Mouse (Mus musculus) intestine, embryonic 14.5 days (tissue): ENCODE results near the gene Cyp2s1. TPM values are rescaled to one million over a fixed set of nuclear protein-coding genes. Genes with fewer than 3 reads are reported as not detected.
A peak's percentile ranks its signal among the peaks of the same experiment; 100 is the strongest.

Experiments used
- ATAC-seq: fragments of 200-750 bp; cut with Nextera tagmentation; replicated peaks from 2 replicates; pipeline ENCODE4 v1.8.0; 2017; ENCODE audit warnings: low read depth, moderate number of reproducible peaks, moderate TSS enrichment, moderate library complexity; ENCODE audit not compliant: low FRiP score, low TSS enrichment
- DNase-seq: peaks from one replicate; pipeline ENCODE4 v3.0.0-alpha.2; 2018; ENCODE audit warnings: low spot score
- H3K27ac ChIP-seq: fragments of 300-500 bp; sonication (generic); 2 replicates; pipeline ENCODE4 v1.5.1; 2014; ENCODE audit warnings: low read depth, mild to moderate bottlenecking, control low read depth
- H3K27me3 ChIP-seq: fragments of 300-500 bp; sonication (generic); replicated peaks from 2 replicates; pipeline ENCODE4 v1.6.1; 2014; ENCODE audit warnings: low read length, control low read depth; ENCODE audit not compliant: control insufficient read depth, insufficient read depth
- H3K36me3 ChIP-seq: fragments of 300-500 bp; sonication (generic); 2 replicates; pipeline ENCODE4 v1.6.1; 2014; ENCODE audit warnings: low read length, control low read depth; ENCODE audit not compliant: control insufficient read depth, insufficient read depth
- H3K4me1 ChIP-seq: fragments of 300-500 bp; sonication (generic); replicated peaks from 2 replicates; pipeline ENCODE4 v1.6.1; 2014; ENCODE audit warnings: low read length, control low read depth, mixed read lengths; ENCODE audit not compliant: control insufficient read depth, insufficient read depth
- H3K4me2 ChIP-seq: fragments of 300-500 bp; sonication (generic); 2 replicates; pipeline ENCODE4 v1.6.1; 2014; ENCODE audit warnings: low read length
- H3K4me3 ChIP-seq: fragments of 300-500 bp; sonication (generic); 2 replicates; pipeline ENCODE4 v1.5.1; 2014; ENCODE audit warnings: low read depth, low read length, control low read depth, mixed read lengths
- H3K9ac ChIP-seq: fragments of 300-500 bp; sonication (generic); 2 replicates; pipeline ENCODE4 v1.6.1; 2014; ENCODE audit warnings: mild to moderate bottlenecking, low read length
- H3K9me3 ChIP-seq: fragments of 300-500 bp; sonication (generic); 2 replicates; pipeline ENCODE4 v1.6.1; 2016; ENCODE audit warnings: low read length, control low read depth; ENCODE audit not compliant: control insufficient read depth
- WGBS: fragments of 180-500 bp; shearing (Covaris S2); extraction: QIAGEN DNeasy Blood & Tissue Kit; methylation state at CpG from one replicate; pipeline ENCODE4 v1.1.7; 2014; 5-methylcytosine and 5-hydroxymethylcytosine counted together
- polyA plus RNA-seq: library from polyadenylated mRNA; unstranded; fragments of >200 nt; fragmentation: Nextera tagmentation; extraction: Ambion mirVana; gene quantifications from 2 replicates; pipeline ENCODE4 v1.2.1, GENCODE M21; 2014

Cyp2s1 gene
- polyA plus RNA-seq, 1 experiment from 2014 or later, result 34.6 TPM

DNA sequence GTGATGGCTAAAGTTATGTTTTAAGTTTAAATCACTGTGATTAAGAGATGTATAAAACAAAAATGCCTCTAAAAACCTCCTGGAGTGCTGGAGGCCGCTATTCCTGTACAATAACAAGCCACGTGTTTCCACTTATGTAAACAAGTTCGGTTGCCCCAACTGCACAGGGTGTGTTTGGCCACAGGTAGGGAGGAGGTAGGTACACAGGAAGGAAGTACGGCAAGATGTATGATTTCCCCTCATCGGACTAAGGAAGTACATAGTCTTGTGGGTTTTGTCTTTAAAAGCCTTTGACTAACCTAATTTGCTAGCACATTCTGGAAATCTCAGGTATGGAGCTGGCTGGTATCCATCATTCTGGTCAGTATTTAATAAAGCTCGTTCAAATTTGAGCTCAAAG is 9.3 kb upstream of the Cyp2s1 start:
- no peak overlapping the region for H3K4me3 ChIP-seq
- H3K4me2 ChIP-seq, result no peak overlapping the region
- no peaks in the 10 kb centered on the region for H3K36me3 ChIP-seq
- H3K9ac ChIP-seq, result no peak overlapping the region
- no peak for ATAC-seq
- no peak overlapping the region for H3K27ac ChIP-seq
- no peaks in the 10 kb centered on the region for H3K9me3 ChIP-seq
- no peaks in the 10 kb centered on the region; the same call in 1 of the 2 replicates for H3K4me1 ChIP-seq
- DNase-seq, result no peak
- no peaks in the 10 kb centered on the region for H3K27me3 ChIP-seq
- WGBS, result 63% methylated on average over 6 of the region's 6 CpGs

DNA sequence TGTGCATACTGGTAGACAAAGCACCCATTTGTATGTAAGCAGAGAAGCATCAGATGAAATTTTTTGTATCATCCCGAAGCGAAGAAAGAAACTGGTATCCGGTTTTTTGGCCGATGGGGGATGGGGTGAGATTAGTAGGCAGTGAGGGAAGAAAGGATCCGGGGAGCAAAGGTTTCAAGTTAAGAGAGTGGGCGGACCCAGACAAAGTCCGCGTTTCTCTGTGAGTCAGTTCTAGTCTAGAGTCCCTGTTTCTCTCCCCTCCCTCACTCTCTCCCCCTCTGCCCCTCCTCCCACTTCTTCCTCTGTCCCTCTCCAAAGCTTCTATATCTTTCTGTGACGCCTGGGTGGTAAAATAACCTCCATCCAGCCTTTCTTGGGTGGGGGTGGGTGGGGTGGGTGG is 8.3 kb upstream of the Cyp2s1 start:
- ATAC-seq, result peak; percentile 71; the same call in 1 of the 2 replicates
- Histone ChIP-seq H3K9me3 (no peaks in the 10 kb centered on the region), H3K36me3 (no peaks in the 10 kb centered on the region), H3K4me2 (no peak overlapping the region), H3K27ac (no peak overlapping the region), H3K4me1 (no peaks in the 10 kb centered on the region; the same call in 1 of the 2 replicates), H3K27me3 (no peaks in the 10 kb centered on the region), H3K9ac (no peak overlapping the region), H3K4me3 (no peak overlapping the region)
- DNase-seq, result no peak
- WGBS, result 51% methylated on average over 9 of the region's 9 CpGs

DNA sequence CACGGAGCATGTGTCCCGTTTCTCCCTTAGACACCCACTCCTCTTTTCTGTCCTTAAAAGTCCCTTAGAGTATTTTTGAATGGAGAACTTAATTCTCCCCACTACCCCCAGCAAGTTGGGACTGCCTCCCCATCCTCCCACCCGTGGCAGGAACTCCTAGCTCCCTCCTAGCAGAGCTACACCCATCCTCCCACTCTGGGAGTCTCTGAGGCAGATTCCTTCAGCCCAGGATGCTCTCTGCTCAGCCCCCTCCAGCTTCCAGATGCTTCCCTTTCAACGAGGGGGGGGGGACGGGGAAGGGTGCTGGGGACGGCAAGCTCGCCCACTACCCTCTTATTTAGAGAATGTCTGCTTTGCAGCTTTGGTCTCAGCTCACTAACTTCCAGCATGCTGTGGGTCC is 1.1 kb downstream of the Cyp2s1 start:
- ATAC-seq, result no peak

DNA sequence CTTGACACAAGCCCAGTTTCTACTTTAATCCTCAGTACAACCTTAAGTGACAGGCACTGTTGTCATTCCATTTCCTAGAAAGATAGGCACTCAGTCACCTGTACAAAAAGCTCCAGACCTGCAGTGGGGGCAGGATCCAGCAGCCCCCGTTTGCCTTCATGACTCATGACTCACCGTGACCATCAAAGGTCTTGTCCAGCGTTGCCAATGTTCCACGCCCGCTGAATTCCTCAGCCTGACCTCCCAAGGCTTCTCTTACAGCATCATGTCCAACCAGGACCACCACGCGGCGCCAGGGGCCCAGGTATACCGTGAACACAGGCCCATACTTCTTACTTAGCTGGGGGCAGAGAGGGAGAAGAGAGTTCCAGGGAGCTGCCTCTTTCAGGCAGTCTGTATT is 2.0 kb downstream of the Cyp2s1 start:
- no peak overlapping the region for H3K27ac ChIP-seq
- peaks cover 4% of the 10 kb centered on the region; the same call in 1 of the 2 replicates for H3K4me1 ChIP-seq
- whole genome bisulfite sequencing, result 73% methylated on average over 9 of the region's 9 CpGs
- peak overlapping the region; percentile 84; the same call in 1 of the 2 replicates for H3K4me2 ChIP-seq
- no peaks in the 10 kb centered on the region for H3K9me3 ChIP-seq
- no peak overlapping the region for H3K4me3 ChIP-seq
- peaks cover 5% of the 10 kb centered on the region; the same call in 1 of the 2 replicates for H3K27me3 ChIP-seq
- no peaks in the 10 kb centered on the region for H3K36me3 ChIP-seq
- no peak overlapping the region for H3K9ac ChIP-seq
- DNase-seq (no peak), ATAC-seq (no peak)

More for the DNA sequence above, 1.1 kb downstream of the Cyp2s1 start:
- 13% methylated on average over 7 of the region's 7 CpGs for WGBS
- Histone ChIP-seq H3K9me3 (no peaks in the 10 kb centered on the region), H3K4me1 (peaks cover 4% of the 10 kb centered on the region; the same call in 1 of the 2 replicates), H3K4me2 (peak overlapping the region; percentile 84), H3K36me3 (no peaks in the 10 kb centered on the region), H3K27me3 (peaks cover 5% of the 10 kb centered on the region; the same call in 1 of the 2 replicates), H3K4me3 (peak overlapping the region; percentile 46), H3K27ac (peak overlapping the region; percentile 62; the same call in 1 of the 2 replicates), H3K9ac (peak overlapping the region; percentile 55)
- DNase-seq, result no peak

DNA sequence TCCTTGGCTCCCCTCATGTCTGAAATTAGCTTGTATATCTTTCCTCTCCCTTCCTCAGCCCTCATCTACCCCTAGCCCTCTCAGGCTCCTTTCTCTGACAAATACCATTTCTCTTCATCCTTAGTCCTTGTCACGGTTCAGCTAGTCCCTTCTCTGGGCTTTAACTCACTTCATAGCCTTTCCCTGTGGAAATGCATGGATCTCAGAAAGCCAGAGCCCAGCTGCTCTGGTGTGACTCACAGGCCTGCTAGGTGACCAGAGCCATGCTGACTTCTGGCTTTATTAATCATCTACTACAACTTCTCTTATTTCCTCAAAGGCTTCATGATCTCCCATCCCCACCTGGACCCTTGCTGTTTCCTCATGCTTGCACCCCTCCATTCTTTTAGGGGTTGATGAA is 4.5 kb downstream of the Cyp2s1 start:
- ATAC-seq (no peak), DNase-seq (no peak)
- H3K4me2 ChIP-seq, result no peak overlapping the region
- H3K4me3 ChIP-seq, result no peak overlapping the region
- H3K4me1 ChIP-seq, result peaks cover 4% of the 10 kb centered on the region; the same call in 1 of the 2 replicates
- no peaks in the 10 kb centered on the region for H3K9me3 ChIP-seq
- no peak overlapping the region for H3K27ac ChIP-seq
- no peaks in the 10 kb centered on the region for H3K36me3 ChIP-seq
- 67% methylated on average over 1 of the region's 1 CpGs for WGBS
- no peak overlapping the region for H3K9ac ChIP-seq
- peaks cover 5% of the 10 kb centered on the region; the same call in 1 of the 2 replicates for H3K27me3 ChIP-seq

DNA sequence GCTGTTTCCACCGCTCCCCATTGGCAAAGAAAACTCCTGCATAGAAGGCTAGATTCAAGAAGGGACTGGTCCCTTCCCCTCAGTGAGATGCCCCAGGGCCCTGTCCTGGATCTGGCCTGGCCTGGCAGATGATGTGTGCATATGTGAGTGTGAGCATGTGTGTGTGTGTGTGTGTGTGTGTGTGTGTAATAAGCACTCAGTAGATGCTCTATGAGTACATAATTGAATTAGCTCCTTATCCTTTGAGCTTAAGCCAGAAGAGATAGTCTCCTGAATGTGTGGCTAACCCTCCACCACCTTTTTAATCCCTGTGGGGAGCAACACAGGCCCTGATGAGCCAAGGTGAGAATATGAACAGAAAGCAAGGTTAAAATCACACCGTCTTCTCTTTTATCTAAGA is 5.0 kb downstream of the Cyp2s1 start:
- ATAC-seq, result no peak
- Histone ChIP-seq H3K27ac (no peak overlapping the region), H3K4me3 (no peak overlapping the region), H3K4me1 (peaks cover 4% of the 10 kb centered on the region; the same call in 1 of the 2 replicates), H3K4me2 (no peak overlapping the region), H3K36me3 (no peaks in the 10 kb centered on the region), H3K9ac (no peak overlapping the region), H3K9me3 (no peaks in the 10 kb centered on the region), H3K27me3 (peaks cover 5% of the 10 kb centered on the region; the same call in 1 of the 2 replicates)
- 85% methylated on average over 2 of the region's 2 CpGs for WGBS
- no peak for DNase-seq

DNA sequence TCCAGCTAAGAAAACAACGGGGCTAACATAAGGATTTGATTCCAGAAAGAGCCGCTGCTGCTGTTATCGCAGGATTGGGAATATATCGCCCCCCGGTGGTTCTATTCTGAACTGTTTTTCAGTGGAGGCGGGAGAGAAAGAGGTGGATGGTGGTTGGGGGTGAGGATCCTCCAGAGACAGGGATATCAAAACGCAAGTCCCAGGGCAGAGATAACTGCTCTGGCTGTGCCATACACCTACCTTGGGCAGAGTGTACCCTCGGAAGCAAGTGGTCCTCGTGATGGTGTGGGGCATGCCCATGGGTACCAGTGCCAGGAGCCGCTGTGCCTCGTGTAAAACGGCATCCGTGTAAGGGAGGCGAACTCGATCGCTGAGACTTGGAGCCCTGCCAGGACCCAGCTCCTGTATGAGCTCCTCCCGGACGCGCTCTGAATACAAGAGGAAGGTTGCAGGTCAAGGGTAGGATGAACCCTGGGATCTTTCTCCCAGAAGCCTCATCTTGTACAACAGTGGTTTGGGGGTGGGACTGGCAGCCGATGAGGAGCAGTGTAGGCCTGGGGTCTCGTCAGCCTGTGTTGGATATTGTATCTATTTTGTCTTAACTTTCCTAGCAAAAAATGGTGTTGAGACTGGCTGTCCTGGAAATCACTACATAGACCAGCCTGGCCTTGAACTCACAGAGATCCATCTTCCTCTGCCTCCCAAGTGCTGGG is 10.9 kb downstream of the Cyp2s1 start:
- peak overlapping the region; percentile 41; the same call in 1 of the 2 replicates for H3K4me2 ChIP-seq
- DNase-seq, result peak; percentile 93
- no peak overlapping the region for H3K27ac ChIP-seq
- ATAC-seq, result peak; percentile 40; the same call in 1 of the 2 replicates
- H3K27me3 ChIP-seq, result no peaks in the 10 kb centered on the region
- peak overlapping the region; percentile 17; the same call in 1 of the 2 replicates for H3K4me3 ChIP-seq
- no peaks in the 10 kb centered on the region for H3K9me3 ChIP-seq
- 20% methylated on average over 21 of the region's 21 CpGs for WGBS
- H3K36me3 ChIP-seq, result no peaks in the 10 kb centered on the region
- H3K9ac ChIP-seq, result peak overlapping the region; percentile 34; the same call in 1 of the 2 replicates
- H3K4me1 ChIP-seq, result peaks cover 14% of the 10 kb centered on the region

DNA sequence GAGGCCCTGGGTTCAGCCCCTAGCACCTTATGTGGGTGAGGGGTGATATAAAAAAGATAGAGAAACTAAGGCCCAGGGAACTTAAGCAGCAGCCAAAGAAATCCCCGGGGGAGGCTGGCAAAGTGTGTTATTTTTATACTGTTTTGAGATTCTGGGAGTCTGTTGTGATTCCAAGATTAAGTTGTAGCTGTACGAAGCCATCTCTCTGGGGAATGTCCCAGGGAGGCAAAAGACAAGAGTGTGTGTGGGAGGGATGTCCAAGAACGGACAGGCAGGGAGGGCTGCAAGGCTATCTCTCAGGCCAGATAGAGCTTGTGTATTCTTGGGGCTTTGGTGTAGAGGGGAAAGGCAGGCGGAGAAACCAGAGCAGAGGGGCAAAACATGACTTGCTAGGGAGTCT is 11.9 kb downstream of the Cyp2s1 start:
- 70% methylated on average over 4 of the region's 4 CpGs for WGBS
- Histone ChIP-seq H3K4me3 (no peak overlapping the region), H3K9ac (no peak overlapping the region), H3K4me2 (no peak overlapping the region), H3K27me3 (no peaks in the 10 kb centered on the region), H3K36me3 (no peaks in the 10 kb centered on the region), H3K27ac (no peak overlapping the region), H3K4me1 (peaks cover 14% of the 10 kb centered on the region), H3K9me3 (no peaks in the 10 kb centered on the region)
- DNase-seq, result no peak
- ATAC-seq, result no peak

DNA sequence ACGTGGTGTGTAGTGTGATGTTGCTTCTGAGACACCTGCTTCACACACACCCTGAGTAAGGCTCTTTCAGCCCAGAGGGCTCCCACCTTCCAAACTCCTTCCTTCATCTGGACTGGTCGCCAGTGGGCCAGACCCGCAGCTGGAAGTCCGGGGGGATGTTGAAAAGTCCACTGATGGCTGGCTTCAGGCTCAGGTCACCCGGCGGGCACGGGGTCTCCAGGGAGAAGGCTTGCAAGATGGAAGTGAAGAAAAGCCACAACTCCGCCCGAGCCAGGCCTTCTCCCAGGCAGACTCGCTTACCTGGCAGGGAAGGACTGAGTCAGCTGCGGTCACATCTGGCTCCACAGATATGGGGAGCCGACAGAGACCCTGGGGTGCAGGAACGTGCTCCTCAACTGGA is 13.3 kb downstream of the Cyp2s1 start:
- no peak overlapping the region for H3K9ac ChIP-seq
- ATAC-seq (no peak), DNase-seq (no peak)
- no peak overlapping the region for H3K27ac ChIP-seq
- peaks cover 14% of the 10 kb centered on the region for H3K4me1 ChIP-seq
- 77% methylated on average over 13 of the region's 13 CpGs for WGBS
- no peaks in the 10 kb centered on the region for H3K36me3 ChIP-seq
- H3K4me3 ChIP-seq, result no peak overlapping the region
- no peaks in the 10 kb centered on the region for H3K9me3 ChIP-seq
- H3K27me3 ChIP-seq, result no peaks in the 10 kb centered on the region
- H3K4me2 ChIP-seq, result no peak overlapping the region
